Mouse (Mus musculus): ENCODE results near the gene Odf3b. TPM values are rescaled to one million over a fixed set of nuclear protein-coding genes. Genes with fewer than 3 reads are reported as not detected.

Odf3b gene
- polyA plus RNA-seq, 1 experiment from 2014 or later: 0.96 TPM

DNA sequence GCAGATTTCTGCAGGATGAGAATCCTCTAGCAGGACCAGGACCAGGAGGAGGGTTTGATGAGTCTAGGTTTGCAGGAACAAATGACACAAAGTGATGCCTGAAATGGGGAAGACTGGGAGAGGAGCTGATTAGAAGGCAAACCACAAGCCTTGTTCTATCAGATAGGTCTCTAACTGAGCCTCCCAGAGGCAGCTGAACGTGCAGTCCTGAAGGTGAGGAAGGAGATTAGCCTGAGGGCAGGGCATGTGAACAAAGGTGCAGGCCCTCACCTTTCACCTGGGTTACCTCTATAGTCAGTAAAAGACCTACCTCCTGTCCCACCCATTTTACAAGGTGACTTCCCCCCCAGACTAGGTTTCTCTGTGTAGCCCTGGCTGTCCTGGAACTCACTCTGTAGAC, 20.6 kb upstream of the Odf3b start:
- no peaks in the 10 kb centered on the region for H3K27me3 ChIP-seq
- no peak overlapping the region for H3K9ac ChIP-seq
- no peak for ATAC-seq (replicated peaks; ENCODE audit: insufficient number of reproducible peaks, insufficient read depth, low FRiP score, low read depth)
- H3K9me3 ChIP-seq (replicated peaks): no peaks in the 10 kb centered on the region
- H3K4me3 ChIP-seq: no peak overlapping the region
- no peaks in the 10 kb centered on the region for H3K4me1 ChIP-seq (replicated peaks)
- H3K27ac ChIP-seq: no peak overlapping the region
- no peaks in the 10 kb centered on the region for H3K36me3 ChIP-seq
- H3K4me2 ChIP-seq: no peak overlapping the region
- WGBS: 65% methylated on average over 1 of the region's 1 CpGs

- H3K4me2 ChIP-seq: no peak overlapping the region
Observed at GRCm38 (mm10) chr15:89398146-89398545, 19.1 kb upstream of the Odf3b start.

DNA sequence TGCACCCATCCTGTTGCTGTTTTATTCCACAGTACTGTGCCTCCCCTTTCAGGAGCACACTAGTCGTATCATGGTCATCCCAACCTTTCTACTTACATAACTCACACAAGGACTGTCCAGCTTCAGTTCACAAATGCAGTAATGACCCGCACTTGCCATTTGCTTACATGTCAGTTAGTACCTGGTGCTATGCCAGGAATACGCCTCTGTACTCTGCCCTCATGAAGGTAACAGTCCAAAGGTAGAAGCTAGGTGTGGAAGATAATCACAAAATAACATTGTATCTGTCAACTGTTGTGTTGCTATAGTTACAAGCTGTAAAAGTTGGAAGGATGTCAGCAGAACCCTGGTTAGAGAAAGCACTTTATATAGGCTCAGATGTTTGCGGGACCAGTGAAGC, 17.8 kb upstream of the Odf3b start:
- Histone ChIP-seq H3K27me3 (no peaks in the 10 kb centered on the region), H3K4me3 (no peak overlapping the region), H3K9me3 (replicated peaks) (no peaks in the 10 kb centered on the region), H3K4me2 (no peak overlapping the region), H3K36me3 (no peaks in the 10 kb centered on the region), H3K9ac (no peak overlapping the region), H3K4me1 (replicated peaks) (no peaks in the 10 kb centered on the region), H3K27ac (no peak overlapping the region)
- no peak for ATAC-seq (replicated peaks; ENCODE audit: insufficient number of reproducible peaks, insufficient read depth, low FRiP score, low read depth)
- 78% methylated on average over 4 of the region's 4 CpGs for WGBS

More at GRCm38 (mm10) chr15:89398146-89398545, 19.1 kb upstream of the Odf3b start:
- Histone ChIP-seq H3K4me3 (no peak overlapping the region), H3K9ac (no peak overlapping the region), H3K27ac (no peak overlapping the region), H3K4me1 (replicated peaks) (no peaks in the 10 kb centered on the region), H3K36me3 (no peaks in the 10 kb centered on the region), H3K9me3 (replicated peaks) (no peaks in the 10 kb centered on the region), H3K27me3 (no peaks in the 10 kb centered on the region)
- no peak for ATAC-seq (replicated peaks; ENCODE audit: insufficient number of reproducible peaks, insufficient read depth, low FRiP score, low read depth)
- 73% methylated on average over 2 of the region's 2 CpGs for WGBS

GRCm38 (mm10) chr15:89390081-89390480, 11.0 kb upstream of the Odf3b start:
- no peak overlapping the region for H3K4me2 ChIP-seq
- no peak overlapping the region for H3K4me3 ChIP-seq
- peaks cover 11% of the 10 kb centered on the region; the same call in 1 of the 2 replicates for H3K27me3 ChIP-seq
- no peak overlapping the region for H3K27ac ChIP-seq
- ATAC-seq (replicated peaks; ENCODE audit: insufficient number of reproducible peaks, insufficient read depth, low FRiP score, low read depth): no peak
- WGBS: 89% methylated on average over 10 of the region's 10 CpGs
- no peaks in the 10 kb centered on the region for H3K36me3 ChIP-seq
- no peak overlapping the region for H3K9ac ChIP-seq
- no peaks in the 10 kb centered on the region for H3K4me1 ChIP-seq (replicated peaks)
- no peaks in the 10 kb centered on the region for H3K9me3 ChIP-seq (replicated peaks)

DNA sequence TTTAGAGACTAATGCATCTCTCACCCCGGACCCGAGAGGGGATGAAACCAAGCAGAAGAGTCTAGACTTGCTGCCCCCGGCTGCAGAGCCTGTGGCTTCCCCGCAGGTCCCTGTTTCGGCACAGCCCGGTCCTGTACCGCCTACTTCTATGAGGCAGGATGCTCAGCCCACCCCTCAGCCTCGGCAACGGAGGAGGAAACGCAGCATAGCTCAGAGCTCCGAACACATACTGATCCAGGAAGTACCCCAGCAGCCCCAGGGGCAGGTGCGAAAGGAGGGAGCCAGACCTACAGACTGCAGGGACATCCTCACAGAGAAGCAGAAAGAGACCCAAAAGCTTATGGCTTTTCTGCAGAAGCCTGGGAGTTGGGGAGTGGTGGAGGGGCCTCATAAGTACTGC, 8.0 kb upstream of the Odf3b start:
- H3K9ac ChIP-seq: no peak overlapping the region
- 31% methylated on average over 12 of the region's 12 CpGs for WGBS
- H3K4me3 ChIP-seq: no peak overlapping the region
- H3K9me3 ChIP-seq (replicated peaks): no peaks in the 10 kb centered on the region
- H3K36me3 ChIP-seq: no peaks in the 10 kb centered on the region
- H3K4me2 ChIP-seq: no peak overlapping the region
- peaks cover 21% of the 10 kb centered on the region for H3K27me3 ChIP-seq
- no peak overlapping the region for H3K27ac ChIP-seq
- no peaks in the 10 kb centered on the region for H3K4me1 ChIP-seq (replicated peaks)
- no peak for ATAC-seq (replicated peaks; ENCODE audit: insufficient number of reproducible peaks, insufficient read depth, low FRiP score, low read depth)

- peaks cover 38% of the 10 kb centered on the region for H3K27me3 ChIP-seq
- WGBS: 87% methylated on average over 7 of the region's 7 CpGs
- H3K4me2 ChIP-seq: no peak within 1 kb of the TSS
- H3K9me3 ChIP-seq (replicated peaks): no peaks in the 10 kb centered on the region
- no peaks in the 10 kb centered on the region for H3K36me3 ChIP-seq
- H3K4me1 ChIP-seq (replicated peaks): peaks cover under 1% of the 10 kb centered on the region
- no peak within 1 kb of the TSS for H3K4me3 ChIP-seq
- no peak for ATAC-seq (replicated peaks; ENCODE audit: insufficient number of reproducible peaks, insufficient read depth, low FRiP score, low read depth)
- no peak within 1 kb of the TSS for H3K27ac ChIP-seq
- no peak within 1 kb of the TSS for H3K9ac ChIP-seq
Observed at GRCm38 (mm10) chr15:89384617-89385016, 5.5 kb upstream of the Odf3b start, which contains the start of gene Klhdc7b. TSS of gene Klhdc7b (plus strand) at chr15:89384917.

DNA sequence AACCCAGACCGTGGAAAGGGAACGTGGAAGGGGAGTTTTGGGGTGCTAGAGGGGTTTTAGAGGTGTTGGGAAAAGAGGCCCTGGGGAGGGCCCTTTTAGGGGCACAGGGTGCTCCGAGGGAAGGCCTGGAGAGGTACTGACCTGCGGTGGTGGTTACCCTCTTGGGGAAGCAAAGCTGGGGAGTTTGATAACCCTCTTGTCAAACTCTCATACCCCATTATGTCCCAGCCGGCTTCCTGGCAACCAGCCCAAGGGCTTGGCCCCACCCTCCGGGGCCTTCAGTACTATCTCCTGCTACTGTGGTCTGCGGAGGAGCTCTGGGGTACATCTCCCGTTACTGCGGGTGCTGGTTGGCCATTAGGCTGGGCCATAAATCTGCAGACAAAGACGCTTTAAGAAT, 347 bp upstream of the Odf3b start:
- Histone ChIP-seq H3K27ac (no peak overlapping the region), H3K4me1 (replicated peaks) (peaks cover 25% of the 10 kb centered on the region), H3K4me3 (peak overlapping the region; percentile 44), H3K27me3 (peaks cover 64% of the 10 kb centered on the region), H3K36me3 (no peaks in the 10 kb centered on the region), H3K4me2 (peak overlapping the region; percentile 89), H3K9me3 (replicated peaks) (no peaks in the 10 kb centered on the region), H3K9ac (no peak overlapping the region)
- ATAC-seq (replicated peaks; ENCODE audit: insufficient number of reproducible peaks, insufficient read depth, low FRiP score, low read depth): no peak
- WGBS: 7% methylated on average over 10 of the region's 10 CpGs

GRCm38 (mm10) chr15:89377938-89378828, 899 bp downstream of the Odf3b start:
- no peaks in the 10 kb centered on the region for H3K9me3 ChIP-seq (replicated peaks)
- 12% methylated on average over 46 of the region's 46 CpGs for WGBS
- H3K9ac ChIP-seq: peak overlapping the region; percentile 57
- no peaks in the 10 kb centered on the region for H3K36me3 ChIP-seq
- ATAC-seq (replicated peaks; ENCODE audit: insufficient number of reproducible peaks, insufficient read depth, low FRiP score, low read depth): no peak
- peaks cover 64% of the 10 kb centered on the region for H3K27me3 ChIP-seq
- peak overlapping the region; percentile 44 for H3K4me3 ChIP-seq
- H3K4me1 ChIP-seq (replicated peaks): peaks cover 32% of the 10 kb centered on the region
- H3K27ac ChIP-seq: no peak overlapping the region
- H3K4me2 ChIP-seq: peak overlapping the region; percentile 89

- H3K4me3 ChIP-seq: no peak overlapping the region
- no peak overlapping the region for H3K27ac ChIP-seq
- WGBS: 7% methylated on average over 18 of the region's 18 CpGs
- H3K4me2 ChIP-seq: peak overlapping the region; percentile 25; the same call in 1 of the 2 replicates
- H3K36me3 ChIP-seq: peaks cover 3% of the 10 kb centered on the region
- ATAC-seq (replicated peaks; ENCODE audit: insufficient number of reproducible peaks, insufficient read depth, low FRiP score, low read depth): no peak
- H3K27me3 ChIP-seq: peaks cover 59% of the 10 kb centered on the region
- no peaks in the 10 kb centered on the region for H3K9me3 ChIP-seq (replicated peaks)
- H3K4me1 ChIP-seq (replicated peaks): peaks cover 40% of the 10 kb centered on the region
- H3K9ac ChIP-seq: no peak overlapping the region
Observed at GRCm38 (mm10) chr15:89377362-89377761, 1.7 kb downstream of the Odf3b start.

- Histone ChIP-seq H3K36me3 (peaks cover 7% of the 10 kb centered on the region), H3K9me3 (replicated peaks) (no peaks in the 10 kb centered on the region), H3K9ac (no peak within 1 kb of the TSS), H3K4me1 (replicated peaks) (peaks cover 42% of the 10 kb centered on the region), H3K27ac (no peak within 1 kb of the TSS), H3K4me2 (peak within 1 kb of the TSS; percentile 25; the same call in 1 of the 2 replicates), H3K4me3 (no peak within 1 kb of the TSS), H3K27me3 (peaks cover 56% of the 10 kb centered on the region)
- 28% methylated on average over 16 of the region's 16 CpGs for WGBS
- ATAC-seq (replicated peaks; ENCODE audit: insufficient number of reproducible peaks, insufficient read depth, low FRiP score, low read depth): no peak
Observed at GRCm38 (mm10) chr15:89376957-89377356, 2.1 kb downstream of the Odf3b start, which contains the start of gene Tymp. TSS of gene Tymp (minus strand) at chr15:89377039.

GRCm38 (mm10) chr15:89376040-89376439, 3.0 kb downstream of the Odf3b start:
- Histone ChIP-seq H3K27me3 (peaks cover 50% of the 10 kb centered on the region), H3K9me3 (replicated peaks) (no peaks in the 10 kb centered on the region), H3K9ac (no peak overlapping the region), H3K27ac (no peak overlapping the region), H3K4me2 (no peak overlapping the region), H3K36me3 (peaks cover 16% of the 10 kb centered on the region), H3K4me1 (replicated peaks) (peaks cover 42% of the 10 kb centered on the region), H3K4me3 (no peak overlapping the region)
- ATAC-seq (replicated peaks; ENCODE audit: insufficient number of reproducible peaks, insufficient read depth, low FRiP score, low read depth): no peak
- WGBS: 72% methylated on average over 7 of the region's 7 CpGs

Data from heart, embryonic 15.5 days (tissue).